Mouse (Mus musculus) forebrain, embryonic 12.5 days (tissue): ENCODE data around the gene Fbxw24. TPM values are rescaled to one million over a fixed set of nuclear protein-coding genes. Genes with fewer than 3 reads are reported as not detected.
"Not testable (repeated sequence)": the region's sequence is repeated elsewhere in the genome, so short reads cannot be mapped to it uniquely, and the experiment has no call there.

ENCODE experiments used
- ATAC-seq: fragments of 200-750 bp; cut with Nextera tagmentation; 2 replicates; pipeline ENCODE4 v1.8.0; 2017; ENCODE audit warnings: moderate TSS enrichment; ENCODE audit not compliant: low FRiP score
- H3K27ac ChIP-seq: fragments of 300-500 bp; sonication (generic); 2 replicates; pipeline ENCODE4 v1.5.1; 2016; ENCODE audit warnings: mild to moderate bottlenecking
- H3K27me3 ChIP-seq: fragments of 300-500 bp; sonication (generic); 2 replicates; pipeline ENCODE4 v1.6.1; 2016; ENCODE audit warnings: mild to moderate bottlenecking
- H3K36me3 ChIP-seq: fragments of 300-500 bp; sonication (generic); replicated peaks from 2 replicates; pipeline ENCODE4 v1.6.1; 2016; ENCODE audit warnings: mild to moderate bottlenecking
- H3K4me1 ChIP-seq: fragments of 300-500 bp; sonication (generic); 2 replicates; pipeline ENCODE4 v1.6.1; 2016
- H3K4me2 ChIP-seq: fragments of 300-500 bp; sonication (generic); 2 replicates; pipeline ENCODE4 v1.6.1; 2016; ENCODE audit warnings: mild to moderate bottlenecking, moderate library complexity
- H3K4me3 ChIP-seq: fragments of 300-500 bp; sonication (generic); replicated peaks from 2 replicates; pipeline ENCODE4 v1.5.1; 2016; ENCODE audit warnings: mild to moderate bottlenecking
- H3K9ac ChIP-seq: fragments of 300-500 bp; sonication (generic); 2 replicates; pipeline ENCODE4 v1.6.1; 2016; ENCODE audit warnings: mild to moderate bottlenecking
- H3K9me3 ChIP-seq: fragments of 300-500 bp; sonication (generic); 2 replicates; pipeline ENCODE4 v1.6.1; 2016
- WGBS: fragments of 180-500 bp; shearing (Covaris S2); methylation state at CpG from one replicate; pipeline ENCODE4 v1.1.7; 2016; 5-methylcytosine and 5-hydroxymethylcytosine counted together
- polyA plus RNA-seq: library from polyadenylated mRNA; unstranded; fragments of >200 nt; fragmentation: Nextera tagmentation; extraction: Ambion mirVana; gene quantifications from 2 replicates; pipeline ENCODE4 v1.2.1, GENCODE M21; 2016

Fbxw24 gene
- not detected in 2 replicates for polyA plus RNA-seq

DNA sequence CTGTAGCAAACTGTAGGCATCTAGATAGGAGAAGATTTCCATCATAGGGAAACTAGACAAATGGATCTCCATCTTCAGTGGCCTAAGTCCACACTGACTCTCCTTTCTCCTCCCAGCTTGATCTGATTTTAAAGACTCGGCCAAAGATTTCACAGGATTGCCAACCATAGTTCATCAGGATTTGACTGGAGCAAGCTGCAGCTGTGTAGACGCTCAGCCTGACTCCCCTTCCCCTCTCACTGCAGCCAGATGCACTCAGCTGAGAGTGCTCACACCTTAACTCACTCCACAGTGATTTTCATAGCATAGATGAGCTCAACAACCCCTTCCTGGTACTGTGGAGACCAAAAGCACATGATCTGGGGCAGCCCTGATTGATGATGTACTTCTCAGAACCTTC is at the start of gene Fbxw24:
Gene Fbxw24 (minus strand): TSS at position 101 of the 400 bp plus-strand sequence.
- H3K9me3 ChIP-seq, H3K4me2 ChIP-seq, H3K27me3 ChIP-seq, H3K4me1 ChIP-seq, H3K9ac ChIP-seq, H3K27ac ChIP-seq, H3K36me3 ChIP-seq, H3K4me3 ChIP-seq, ATAC-seq: not testable (repeated sequence)
- WGBS = 91% methylated on average over 2 of the region's 2 CpGs

DNA sequence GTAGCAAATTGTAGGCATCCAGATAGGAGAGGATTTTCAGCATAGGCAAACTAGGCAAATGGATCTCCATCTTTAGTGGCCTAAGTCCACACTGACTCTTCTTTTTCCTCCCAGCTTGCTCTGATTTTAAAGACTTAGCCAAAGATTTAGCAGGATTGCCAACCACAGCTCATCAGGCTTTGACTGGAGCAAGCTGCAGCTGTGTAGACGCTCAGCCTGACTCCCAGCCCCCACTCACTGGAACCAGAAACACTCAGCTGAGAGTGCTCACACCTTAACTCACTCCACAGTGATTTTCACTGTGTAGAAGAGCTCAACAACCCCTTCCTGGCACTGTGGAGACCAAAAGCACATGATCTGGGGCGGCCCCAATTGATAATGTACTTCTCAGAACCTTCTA is 38.7 kb upstream of the Fbxw24 start, which contains the start of gene Fbxw25:
Gene Fbxw25 (minus strand): TSS at position 101 of the 400 bp plus-strand sequence.
- H3K4me2 ChIP-seq, ATAC-seq, H3K9me3 ChIP-seq, H3K4me1 ChIP-seq, H3K4me3 ChIP-seq, H3K9ac ChIP-seq, H3K27ac ChIP-seq, H3K36me3 ChIP-seq, H3K27me3 ChIP-seq: not testable (repeated sequence)
- 77% methylated on average over 2 of the region's 2 CpGs for WGBS

DNA sequence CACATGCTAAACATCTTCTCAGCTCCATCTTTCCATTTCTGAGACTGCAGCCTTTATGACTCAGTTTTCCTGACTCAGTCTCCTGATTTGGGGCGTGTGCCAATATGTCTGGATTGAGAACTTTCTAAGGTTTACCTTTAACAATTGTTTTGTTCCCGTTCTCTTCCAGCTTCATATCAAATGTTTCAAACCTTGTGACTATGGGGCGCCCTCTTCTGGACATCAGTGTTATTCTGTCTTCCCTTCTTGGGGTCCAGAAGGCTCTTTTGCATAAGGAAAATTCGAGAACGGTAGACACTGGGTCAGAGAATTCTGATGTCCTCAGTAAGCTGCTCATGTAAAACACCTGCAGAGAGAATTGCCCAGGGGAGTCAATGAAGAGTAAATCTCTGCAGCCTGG is 19.0 kb downstream of the Fbxw24 start:
- not testable (repeated sequence) for H3K27ac ChIP-seq, H3K27me3 ChIP-seq, H3K36me3 ChIP-seq, H3K9me3 ChIP-seq, H3K4me3 ChIP-seq, ATAC-seq, H3K4me1 ChIP-seq, H3K9ac ChIP-seq, H3K4me2 ChIP-seq
- 49% methylated on average over 5 of the region's 5 CpGs for WGBS

DNA sequence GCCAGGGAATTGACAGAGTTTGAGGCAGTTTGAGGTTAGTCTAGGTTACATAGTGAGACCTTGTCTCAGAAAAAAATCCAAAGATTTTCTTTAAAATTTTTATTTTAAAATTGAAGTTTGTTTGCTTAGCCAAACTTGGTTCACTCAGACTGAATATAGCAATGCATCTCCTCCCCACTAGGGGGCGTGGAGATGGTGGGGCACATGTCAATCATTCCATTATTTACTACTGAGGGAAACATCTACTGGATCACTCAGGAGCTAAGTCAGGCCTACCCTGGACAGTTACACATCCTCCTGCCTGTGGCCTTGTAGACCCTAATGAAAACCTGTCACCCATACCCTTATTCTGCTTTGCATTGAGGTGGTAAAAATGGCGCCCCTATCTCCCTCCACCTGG is 23.7 kb downstream of the Fbxw24 start:
- H3K4me2 ChIP-seq, H3K27ac ChIP-seq, ATAC-seq, H3K9me3 ChIP-seq, H3K4me1 ChIP-seq, H3K9ac ChIP-seq, H3K36me3 ChIP-seq, H3K27me3 ChIP-seq, H3K4me3 ChIP-seq: not testable (repeated sequence)
- WGBS = 56% methylated on average over 2 of the region's 2 CpGs

DNA sequence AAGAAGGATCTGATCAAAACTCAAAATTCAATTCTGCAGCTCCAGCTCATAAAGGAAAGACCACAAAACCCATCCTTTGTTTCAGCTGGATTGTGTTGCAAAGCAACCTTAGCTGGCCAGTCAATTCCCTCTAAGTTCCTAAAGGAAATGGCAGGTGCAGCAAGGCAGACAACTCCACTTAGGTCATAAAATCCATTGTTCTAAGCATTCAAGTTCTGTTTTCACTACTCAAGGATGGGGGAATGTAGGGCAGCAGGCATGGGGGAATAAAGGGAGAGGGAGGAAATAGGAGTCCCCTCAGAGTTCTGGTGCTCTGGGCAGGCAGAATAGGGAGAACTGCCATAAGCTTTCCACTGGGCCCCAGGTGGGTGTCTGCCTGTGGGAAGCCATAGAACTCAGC is 28.6 kb downstream of the Fbxw24 start:
- Histone ChIP-seq H3K9me3 (peaks cover 3% of the 10 kb centered on the region; the same call in 1 of the 2 replicates), H3K9ac (no peak overlapping the region), H3K4me1 (no peaks in the 10 kb centered on the region), H3K36me3 (no peaks in the 10 kb centered on the region), H3K27me3 (no peaks in the 10 kb centered on the region), H3K4me3 (no peak overlapping the region), H3K27ac (no peak overlapping the region), H3K4me2 (no peak overlapping the region)
- ATAC-seq = no peak

DNA sequence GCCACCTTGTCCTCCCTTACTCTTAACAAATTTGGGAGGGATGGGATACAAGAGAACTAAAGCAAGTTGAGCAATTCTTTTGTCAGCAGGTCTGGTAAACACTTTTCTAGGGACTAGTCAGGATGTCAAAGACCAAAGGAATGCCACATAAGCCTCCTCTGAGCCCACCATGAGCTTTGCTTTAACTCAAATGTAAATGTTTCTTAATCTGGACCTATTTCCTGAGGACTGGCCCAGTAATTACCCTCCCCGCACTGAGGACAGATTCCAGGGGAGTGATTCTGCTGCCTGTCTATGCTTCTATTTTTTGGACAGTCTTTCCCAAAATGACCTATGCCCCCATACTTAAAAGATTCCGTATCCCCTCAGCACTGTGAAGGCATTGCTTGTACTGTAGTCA is 31.0 kb downstream of the Fbxw24 start:
- no peak for ATAC-seq
- 82% methylated on average over 2 of the region's 2 CpGs for WGBS
- H3K4me3 ChIP-seq = no peak overlapping the region
- no peaks in the 10 kb centered on the region for H3K36me3 ChIP-seq
- H3K27ac ChIP-seq = no peak overlapping the region
- no peak overlapping the region for H3K9ac ChIP-seq
- H3K4me2 ChIP-seq = no peak overlapping the region
- peaks cover 3% of the 10 kb centered on the region; the same call in 1 of the 2 replicates for H3K9me3 ChIP-seq
- H3K4me1 ChIP-seq = no peaks in the 10 kb centered on the region
- no peaks in the 10 kb centered on the region for H3K27me3 ChIP-seq

DNA sequence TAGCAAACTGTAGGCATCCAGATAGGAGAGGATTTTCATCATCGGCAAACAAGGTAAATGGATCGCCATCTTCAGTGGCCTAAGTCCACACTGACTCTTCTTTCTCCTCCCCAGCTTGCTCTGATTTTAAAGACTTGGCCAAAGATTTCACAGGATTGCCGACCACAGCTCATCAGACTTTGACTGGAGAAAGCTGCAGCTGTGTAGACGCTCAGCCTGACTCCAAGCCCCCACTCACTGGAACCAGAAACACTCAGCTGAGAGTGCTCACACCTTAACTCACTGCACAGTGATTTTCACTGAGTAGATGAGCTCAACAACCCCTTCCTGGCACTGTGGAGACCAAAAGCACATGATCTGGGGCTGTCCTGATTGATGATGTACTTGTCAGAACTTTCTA is 57.7 kb downstream of the Fbxw24 start, which contains the start of gene Fbxw15:
Gene Fbxw15 (minus strand): TSS at position 101 of the 400 bp plus-strand sequence.
- not testable (repeated sequence) for H3K4me2 ChIP-seq, H3K27ac ChIP-seq, H3K27me3 ChIP-seq, ATAC-seq, H3K4me3 ChIP-seq, H3K9ac ChIP-seq, H3K9me3 ChIP-seq, H3K4me1 ChIP-seq, H3K36me3 ChIP-seq
- 88% methylated on average over 4 of the region's 4 CpGs for WGBS

DNA sequence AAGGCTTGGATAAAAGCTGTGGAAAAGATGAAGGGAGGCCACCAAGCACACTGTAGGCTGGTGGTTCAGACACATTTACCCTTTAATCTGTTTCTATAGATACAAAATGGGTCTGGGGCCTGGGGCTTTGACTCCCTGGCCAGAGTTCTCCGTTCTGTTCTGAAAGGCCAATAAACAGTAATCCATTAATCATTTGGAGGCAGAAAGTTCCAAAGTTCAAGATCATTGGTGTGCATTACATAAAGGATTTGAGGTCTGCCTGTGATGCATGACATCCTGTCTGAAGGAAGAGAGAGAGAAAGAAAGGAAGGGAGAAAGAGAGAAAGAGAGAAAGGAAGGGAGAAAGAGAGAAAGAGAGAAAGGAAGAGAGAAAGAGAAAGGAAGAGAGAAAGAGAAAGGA is 60.3 kb downstream of the Fbxw24 start:
- H3K27me3 ChIP-seq = no peaks in the 10 kb centered on the region
- WGBS = 88% methylated on average over 1 of the region's 1 CpGs
- H3K36me3 ChIP-seq = no peaks in the 10 kb centered on the region
- H3K9me3 ChIP-seq = no peaks in the 10 kb centered on the region
- no peak for ATAC-seq
- no peaks in the 10 kb centered on the region for H3K4me1 ChIP-seq
- no peak overlapping the region for H3K4me2 ChIP-seq
- no peak overlapping the region for H3K4me3 ChIP-seq
- no peak overlapping the region for H3K9ac ChIP-seq
- H3K27ac ChIP-seq = no peak overlapping the region

DNA sequence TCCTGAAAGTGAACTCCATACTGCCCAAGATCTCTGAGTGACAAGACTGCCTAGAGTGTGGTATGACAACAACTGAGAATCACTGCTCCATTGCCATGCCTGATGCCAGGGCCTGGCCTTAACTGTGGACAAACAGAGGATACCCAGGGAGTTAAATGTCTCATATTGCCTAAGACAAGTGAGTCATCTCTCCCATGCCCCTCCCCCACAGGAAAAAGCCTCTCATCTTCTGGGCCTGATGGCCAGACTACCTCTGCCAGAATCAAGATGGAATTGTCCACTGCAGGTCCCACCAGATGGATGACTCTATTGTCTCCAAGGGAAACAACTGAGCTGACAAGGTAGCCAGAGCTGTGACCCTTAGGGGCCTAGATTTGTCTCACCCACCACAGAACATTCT is 63.8 kb downstream of the Fbxw24 start:
- not testable (repeated sequence) for H3K36me3 ChIP-seq, ATAC-seq, H3K4me2 ChIP-seq, H3K9ac ChIP-seq, H3K4me3 ChIP-seq, H3K4me1 ChIP-seq, H3K9me3 ChIP-seq, H3K27ac ChIP-seq, H3K27me3 ChIP-seq

DNA sequence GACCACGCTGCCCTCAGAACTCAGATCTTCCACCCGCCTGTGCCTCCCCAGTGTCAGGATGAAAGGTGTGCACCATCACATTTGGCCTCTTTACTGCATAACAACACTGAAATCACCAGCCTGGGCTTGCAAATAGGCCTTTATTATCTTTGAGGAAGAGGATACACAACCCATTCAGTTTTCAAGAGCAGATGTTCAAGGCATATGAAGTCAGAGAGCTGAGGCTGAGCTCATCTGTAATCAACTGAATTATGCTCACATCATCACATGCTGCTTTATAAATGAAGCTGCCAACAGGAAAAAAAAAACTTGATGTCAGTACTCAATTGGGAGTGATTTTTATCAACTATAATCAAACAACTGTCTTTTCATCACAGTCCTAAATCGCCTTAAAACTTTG is 73.4 kb downstream of the Fbxw24 start:
- 91% methylated on average over 3 of the region's 3 CpGs for WGBS
- no peak overlapping the region for H3K9ac ChIP-seq

More for the DNA sequence above, 73.4 kb downstream of the Fbxw24 start:
- H3K4me1 ChIP-seq = no peaks in the 10 kb centered on the region
- no peak overlapping the region for H3K4me2 ChIP-seq
- H3K36me3 ChIP-seq = no peaks in the 10 kb centered on the region
- no peak overlapping the region for H3K27ac ChIP-seq
- peaks cover 4% of the 10 kb centered on the region; the same call in 1 of the 2 replicates for H3K9me3 ChIP-seq
- no peak overlapping the region for H3K4me3 ChIP-seq
- ATAC-seq = no peak
- no peaks in the 10 kb centered on the region for H3K27me3 ChIP-seq

Other genes starting within 250 kb of the Fbxw24 start
- gene Fbxw22, start 221.8 kb downstream of the Fbxw24 start, polyA plus RNA-seq = not detected in 2 replicates
- gene Fbxw16, start 176.9 kb downstream of the Fbxw24 start, polyA plus RNA-seq = not detected in 2 replicates
- not detected in 2 replicates for gene Fbxw19, start 130.2 kb downstream of the Fbxw24 start, polyA plus RNA-seq
- not detected in 2 replicates for gene Fbxw15, start 57.8 kb downstream of the Fbxw24 start, polyA plus RNA-seq
- gene Fbxw25, start 38.6 kb upstream of the Fbxw24 start, polyA plus RNA-seq = not detected in 2 replicates
- gene Fbxw18, start 76.6 kb upstream of the Fbxw24 start, polyA plus RNA-seq = not detected in 2 replicates
- not detected in 2 replicates for gene Fbxw26, start 120.0 kb upstream of the Fbxw24 start, polyA plus RNA-seq
- not detected in 2 replicates for gene Fbxw27, start 164.6 kb upstream of the Fbxw24 start, polyA plus RNA-seq
- not detected in 2 replicates for gene Spink8, start 186.2 kb upstream of the Fbxw24 start, polyA plus RNA-seq
- gene Nme6, start 206.7 kb upstream of the Fbxw24 start, polyA plus RNA-seq = 82.0 and 89.8 TPM in 2 replicates
- 0.61 and 0.91 TPM in 2 replicates for gene Camp, start 223.6 kb upstream of the Fbxw24 start, polyA plus RNA-seq
- gene Cdc25a, start 249.5 kb upstream of the Fbxw24 start, polyA plus RNA-seq = 42.1 and 44.3 TPM in 2 replicates